Comparison of ENCODE assay signal across 16 mouse cellular contexts in the genomic region with DNA sequence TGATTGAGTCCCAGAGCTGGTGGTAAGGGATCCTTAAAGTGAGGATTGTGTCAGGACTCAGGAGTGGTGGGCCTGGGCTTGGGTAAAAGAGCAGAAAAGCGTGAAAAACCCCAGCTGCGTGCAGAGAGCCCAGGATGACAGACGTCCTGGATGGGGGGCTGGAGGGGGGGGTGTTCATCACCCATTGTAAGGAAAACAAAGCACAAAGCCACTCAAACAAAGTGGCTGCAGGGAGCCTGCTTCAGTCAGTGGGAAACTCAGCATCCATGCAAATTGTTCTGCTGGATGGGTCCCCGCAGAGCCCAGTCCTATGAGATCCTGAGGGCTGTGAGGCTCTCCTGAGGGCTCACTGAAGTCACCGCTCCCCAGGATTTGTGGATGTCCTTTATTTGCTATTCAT. TPM values are rescaled to one million over a fixed set of nuclear protein-coding genes. Genes with fewer than 3 reads are reported as not detected.
DNase-seq lines count a peak whose midpoint lies in the region; ATAC-seq and TF ChIP-seq lines count a peak whose summit lies in the region.
"Had no signal": no experiment of that assay in that cellular context is flagged by ENCODE, and none has a peak within 500 bp of the region (broad histone marks: within the 10 kb centered on the region; RNA-seq: fewer than 3 reads in every experiment).

No protein-coding gene starts in this region.

- H3K4me1 ChIP-seq in neural tube, embryonic 11.5 days (ENCODE audit: control insufficient read depth, insufficient read depth, low read length): peaks cover 6% of the 10 kb centered on the region; the same call in 1 of the 2 replicates
- no peaks in the 10 kb centered on the region; the same call in 1 of the 2 replicates for H3K4me1 ChIP-seq in thymus, adult 2 months (replicated peaks; ENCODE audit: control insufficient read depth, insufficient read depth, low read length)
- H3K4me1 ChIP-seq: limb, embryonic 15.5 days had no signal

- TF ChIP-seq CTCF in thymus, adult 2 months (IDR thresholded peaks at IDR 0.05; ENCODE audit: borderline replicate concordance, control insufficient read depth, extremely low read depth, insufficient read depth, low read length, poor library complexity): no peak

- no peaks in the 10 kb centered on the region for H3K27me3 ChIP-seq in neural tube, embryonic 11.5 days (ENCODE audit: control insufficient read depth, insufficient read depth, low read length)
- no peaks in the 10 kb centered on the region for H3K27me3 ChIP-seq in thymus, adult 2 months (ENCODE audit: control insufficient read depth, insufficient read depth, low read length)
- H3K27me3 ChIP-seq: limb, embryonic 15.5 days had no signal

- no peak for TF ChIP-seq POLR2A in thymus, adult 2 months (IDR thresholded peaks at IDR 0.05; ENCODE audit: control insufficient read depth, extremely low read depth, insufficient read depth, low read length, poor library complexity)

- 0 out of 2 replicates have a peak overlapping the region, but pooled peaks have one; percentile 15 for H3K27ac ChIP-seq in neural tube, embryonic 11.5 days (ENCODE audit: low read depth, low read length)
- H3K27ac ChIP-seq in thymus, adult 2 months (ENCODE audit: control insufficient read depth, insufficient read depth, low read length): no peak overlapping the region
- H3K27ac ChIP-seq: limb, embryonic 15.5 days had no signal

- H3K4me2 ChIP-seq in neural tube, embryonic 11.5 days (ENCODE audit: low read depth): no peak overlapping the region
- H3K4me2 ChIP-seq: heart, embryonic 11.5 days; limb, embryonic 15.5 days had no signal

- ATAC-seq in neural tube, embryonic 11.5 days (ENCODE audit: insufficient read depth, low FRiP score, low TSS enrichment): peak; percentile 83
- ATAC-seq: CD4-positive, CD25-positive, alpha-beta regulatory T cell, adult 4 months had no signal

- H3K36me3 ChIP-seq in neural tube, embryonic 11.5 days (ENCODE audit: control insufficient read depth, insufficient read depth, low read length): no peaks in the 10 kb centered on the region
- H3K36me3 ChIP-seq in thymus, adult 2 months (ENCODE audit: control insufficient read depth, insufficient read depth, low read length): no peaks in the 10 kb centered on the region
- H3K36me3 ChIP-seq: limb, embryonic 15.5 days had no signal

- WGBS in neural tube, embryonic 11.5 days: 15% methylated on average over 5 of the region's 5 CpGs
- WGBS in thymus, adult 2 months: 90% methylated on average over 5 of the region's 5 CpGs

- no peak overlapping the region for H3K4me3 ChIP-seq in neural tube, embryonic 11.5 days (ENCODE audit: low read depth, low read length)
- H3K4me3 ChIP-seq in thymus, adult 2 months (ENCODE audit: control insufficient read depth, insufficient read depth, low read length): no peak overlapping the region
- H3K4me3 ChIP-seq: limb, embryonic 15.5 days had no signal

- no peak overlapping the region for H3K9ac ChIP-seq in neural tube, embryonic 11.5 days (ENCODE audit: low read length)
- H3K9ac ChIP-seq: limb, embryonic 15.5 days had no signal

- no peaks in the 10 kb centered on the region for H3K9me3 ChIP-seq in neural tube, embryonic 11.5 days (ENCODE audit: control insufficient read depth, low read length)
- H3K9me3 ChIP-seq: limb, embryonic 15.5 days had no signal

- peak; percentile 12 for DNase-seq in layer of hippocampus, adult 11-12 months (ENCODE audit: low spot score)
- no peak for DNase-seq in layer of hippocampus, adult 8-10 months (ENCODE audit: low spot score in 2 of 2)
- DNase-seq in R1 (ENCODE audit: low read depth, low spot score): peak; percentile 56
- DNase-seq in embryo, embryonic 10 days (ENCODE audit: low spot score): peak; percentile 64
- DNase-seq in neural tube, embryonic 11.5 days (ENCODE audit: low spot score): peak; percentile 72
- DNase-seq in cerebellum, adult 9-11 months: no peak
- no peak for DNase-seq in thymus, adult 2 months
- DNase-seq: cerebellum, adult 2 months; gastrocnemius, postnatal 14 days; kidney, adult 11 months; kidney, postnatal 25 days; lung, adult 2 months; thymus, adult 18-20 months had no signal

RNA-seq across cellular contexts. Expression of a gene that starts 12.5 kb away (rescaled TPM):
- 1 to 10 TPM in 1 of 4 experiments, under 1 TPM in 3; 0.43 to 1.5 (median 0.69) TPM for total RNA-seq in layer of hippocampus, adult 8-10 months (2022)
- 3.1 and 3.4 TPM in 2 replicates for polyA plus RNA-seq in neural tube, embryonic 11.5 days (2014; fragmentation: Nextera tagmentation; extraction: Ambion mirVana)
- polyA plus RNA-seq in thymus, adult 2 months (2012; rRNA removed): 3.4 and 5.1 TPM in 2 replicates

RNA-seq across cellular contexts. Expression of a gene that starts 44.1 kb away (rescaled TPM):
- total RNA-seq in layer of hippocampus, adult 8-10 months (2022): 10 to 100 TPM; 24.3 to 30.0 (median 27.0) TPM
- polyA plus RNA-seq in neural tube, embryonic 11.5 days (2014; fragmentation: Nextera tagmentation; extraction: Ambion mirVana): 126 and 131 TPM in 2 replicates
- 16.4 and 16.9 TPM in 2 replicates for polyA plus RNA-seq in thymus, adult 2 months (2012; rRNA removed)

RNA-seq across cellular contexts. Expression of a gene that starts 44.1 kb away (rescaled TPM):
- total RNA-seq in layer of hippocampus, adult 8-10 months (2022): 10 to 100 TPM; 84.0 to 94.9 (median 90.0) TPM
- 127 and 131 TPM in 2 replicates for polyA plus RNA-seq in neural tube, embryonic 11.5 days (2014; fragmentation: Nextera tagmentation; extraction: Ambion mirVana)
- polyA plus RNA-seq in thymus, adult 2 months (2012; rRNA removed): 55.3 and 59.1 TPM in 2 replicates

Comparison
In these comparisons a context has a peak if more than half of its experiments do, and no peak if none do; other contexts are left out.
1. DNase-seq: peak in layer of hippocampus, adult 11-12 months (single experiment), R1 (single experiment), embryo, embryonic 10 days (single experiment) and neural tube, embryonic 11.5 days (single experiment); none in layer of hippocampus, adult 8-10 months (0 of 2), cerebellum, adult 9-11 months (single experiment) and thymus, adult 2 months (single experiment).